Mouse (Mus musculus): Measurements from ENCODE around the gene Pde3a. TPM values are rescaled to one million over a fixed set of nuclear protein-coding genes. Genes with fewer than 3 reads are reported as not detected.

Pde3a gene
- total RNA-seq, 2 experiments from 2014 or later = 3.7 to 4.2 TPM

DNA sequence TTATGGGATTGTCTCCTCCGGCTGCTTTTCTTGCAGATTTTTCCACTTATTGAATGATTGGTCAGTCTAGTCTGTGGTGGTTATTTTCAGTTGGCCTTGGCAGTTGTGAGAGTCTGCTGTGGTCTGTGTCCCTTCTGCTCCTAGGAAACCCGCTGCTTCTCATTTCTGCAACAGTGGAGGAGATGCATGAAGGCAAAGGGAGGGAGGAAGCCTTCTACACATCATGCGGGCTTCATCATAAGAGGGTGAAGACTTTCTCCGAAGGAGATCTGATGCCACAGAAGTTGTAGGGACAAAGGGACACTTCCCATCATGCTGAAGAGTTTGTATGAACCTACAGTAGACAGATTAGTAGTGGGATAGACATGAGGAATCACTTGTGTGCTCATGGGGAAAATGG is 16.2 kb downstream of the Pde3a start:
- DNase-seq (ENCODE audit: low spot score in 2 of 2) = no peak

DNA sequence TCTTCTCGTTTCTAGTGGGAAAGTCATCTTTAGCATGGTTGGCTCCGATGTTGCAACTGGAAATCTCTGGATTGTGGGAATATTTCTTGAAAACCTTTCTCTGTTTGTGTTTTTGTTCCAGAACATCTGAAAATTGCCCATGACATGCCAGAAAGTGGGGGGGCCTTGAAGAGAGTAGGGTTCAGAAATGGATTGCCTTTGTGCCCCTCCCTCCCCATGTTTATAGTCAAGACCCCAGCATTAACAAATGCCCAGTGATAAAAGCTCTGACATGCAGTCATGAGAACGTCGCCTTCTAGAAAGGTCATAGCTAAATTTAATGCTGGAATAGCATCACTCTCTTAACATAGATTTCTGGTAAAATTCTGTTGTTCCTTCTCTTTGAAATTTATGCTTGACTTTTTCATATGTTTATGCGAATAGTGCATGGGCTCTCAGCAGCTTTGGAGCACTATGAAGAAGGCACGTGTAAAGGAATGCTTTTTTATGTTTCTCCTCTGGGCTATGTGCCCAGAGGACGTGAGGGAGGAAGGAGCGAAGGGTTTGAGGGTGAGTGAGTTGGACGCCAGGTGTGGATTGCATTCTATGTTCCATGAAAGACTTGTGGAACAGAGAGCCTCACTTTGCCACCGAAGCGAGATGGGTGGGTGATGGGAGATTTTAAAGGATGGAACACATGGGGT is 19.0 kb downstream of the Pde3a start:
- no peak for DNase-seq (ENCODE audit: low spot score in 2 of 2)

GRCm38 (mm10) chr6:141268871-141269270 is 19.8 kb downstream of the Pde3a start:
- DNase-seq (ENCODE audit: low spot score in 2 of 2) = no peak

DNA sequence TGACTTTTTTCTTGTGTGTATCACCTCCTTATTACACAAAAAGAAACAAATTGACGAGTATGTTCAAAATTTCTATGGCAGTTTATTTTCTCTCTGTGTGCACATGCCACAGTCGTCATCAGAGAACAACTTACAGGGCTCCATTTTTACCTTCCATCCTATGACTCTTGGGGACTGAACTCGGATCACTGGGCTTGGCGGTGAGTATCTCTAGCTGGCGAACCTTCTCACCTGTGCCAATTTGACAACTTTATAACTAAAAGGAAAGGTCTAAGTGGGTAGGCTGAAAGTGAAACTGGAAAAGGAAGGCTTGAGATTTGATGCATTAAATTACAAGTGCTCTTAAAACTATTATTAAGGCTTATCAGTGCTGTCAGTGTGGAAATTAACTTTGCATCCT is 22.1 kb downstream of the Pde3a start:
- DNase-seq (ENCODE audit: low spot score in 2 of 2) = no peak

DNA sequence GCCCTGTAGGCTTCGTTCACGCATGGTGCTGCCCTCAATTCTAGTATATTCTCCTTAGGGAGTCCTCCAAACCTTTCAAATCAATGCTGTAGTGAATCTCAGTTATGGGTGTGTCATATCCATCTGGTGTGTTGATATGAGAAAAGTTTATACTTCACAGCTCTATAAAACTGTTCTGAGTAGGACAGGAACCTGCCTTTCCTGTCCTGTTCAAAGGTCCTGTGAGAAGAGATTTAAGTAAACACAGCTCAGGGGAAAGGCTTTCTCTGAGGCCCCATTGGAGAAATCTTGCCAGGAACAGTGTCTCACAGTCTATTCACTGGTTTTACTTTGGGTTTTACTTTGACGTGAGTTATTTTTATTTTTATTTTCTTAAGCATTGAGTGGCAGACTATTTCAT is 22.5 kb downstream of the Pde3a start:
- DNase-seq (ENCODE audit: low spot score in 2 of 2) = no peak

- no peak for DNase-seq (ENCODE audit: low spot score in 2 of 2)
Observed at GRCm38 (mm10) chr6:141273685-141274084, 24.6 kb downstream of the Pde3a start.

GRCm38 (mm10) chr6:141281685-141282084 is 32.6 kb downstream of the Pde3a start:
- DNase-seq (ENCODE audit: low spot score in 2 of 2) = no peak

GRCm38 (mm10) chr6:141282796-141283195 is 33.7 kb downstream of the Pde3a start:
- no peak for DNase-seq (ENCODE audit: low spot score in 2 of 2)

GRCm38 (mm10) chr6:141291195-141291594 is 42.1 kb downstream of the Pde3a start:
- no peak for DNase-seq (ENCODE audit: low spot score in 2 of 2)

- no peak for DNase-seq (ENCODE audit: low spot score in 2 of 2)
Observed at GRCm38 (mm10) chr6:141292826-141293459, 43.9 kb downstream of the Pde3a start.

DNA sequence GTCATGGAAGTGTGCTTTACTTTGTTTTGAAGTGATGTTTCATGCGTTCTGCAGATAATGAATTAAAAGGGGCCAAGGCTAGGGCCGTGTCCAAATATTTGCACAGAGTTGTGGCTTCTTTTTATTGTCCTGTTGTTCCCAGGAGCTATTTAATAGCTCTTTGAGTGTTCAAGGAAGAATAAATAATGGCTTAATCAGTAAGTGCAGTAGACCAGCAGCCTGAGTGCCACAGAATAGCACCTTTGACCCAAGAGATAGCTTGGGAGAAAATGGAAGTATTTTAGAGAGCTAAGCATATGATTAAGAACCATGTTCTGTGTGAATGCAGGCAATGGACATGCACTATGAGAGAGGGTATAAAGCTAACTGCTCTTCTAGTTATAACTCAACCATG is 44.4 kb downstream of the Pde3a start:
- no peak for DNase-seq (ENCODE audit: low spot score in 2 of 2)

- DNase-seq (ENCODE audit: low spot score in 2 of 2) = no peak
Observed at GRCm38 (mm10) chr6:141295264-141295663, 46.2 kb downstream of the Pde3a start.

GRCm38 (mm10) chr6:141301750-141302748 is 53.0 kb downstream of the Pde3a start:
- DNase-seq (ENCODE audit: low spot score in 2 of 2) = no peak

DNA sequence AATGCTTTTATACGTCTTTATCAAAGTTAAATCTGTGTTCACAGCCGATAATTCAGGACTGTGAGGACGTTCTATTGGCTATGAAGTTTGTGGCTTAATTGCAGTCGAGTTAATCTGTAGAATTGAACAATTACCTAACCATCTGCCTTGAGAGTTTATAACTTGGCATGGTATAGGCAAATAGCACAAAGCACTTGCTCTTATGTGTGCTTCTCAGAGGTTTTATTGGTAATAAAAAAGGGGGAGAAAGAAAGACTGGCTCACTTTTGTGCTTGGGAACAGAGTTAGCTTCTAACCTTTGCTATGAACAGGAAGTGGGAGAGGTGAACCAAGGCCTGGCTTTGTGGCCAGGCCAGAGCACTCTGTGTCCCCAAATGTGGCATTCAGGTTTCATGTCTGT is 53.8 kb downstream of the Pde3a start:
- no peak for DNase-seq (ENCODE audit: low spot score in 2 of 2)

GRCm38 (mm10) chr6:141307326-141307725 is 58.3 kb downstream of the Pde3a start:
- DNase-seq (ENCODE audit: low spot score in 2 of 2) = no peak

GRCm38 (mm10) chr6:141308451-141308850 is 59.4 kb downstream of the Pde3a start:
- no peak for DNase-seq (ENCODE audit: low spot score in 2 of 2)

DNA sequence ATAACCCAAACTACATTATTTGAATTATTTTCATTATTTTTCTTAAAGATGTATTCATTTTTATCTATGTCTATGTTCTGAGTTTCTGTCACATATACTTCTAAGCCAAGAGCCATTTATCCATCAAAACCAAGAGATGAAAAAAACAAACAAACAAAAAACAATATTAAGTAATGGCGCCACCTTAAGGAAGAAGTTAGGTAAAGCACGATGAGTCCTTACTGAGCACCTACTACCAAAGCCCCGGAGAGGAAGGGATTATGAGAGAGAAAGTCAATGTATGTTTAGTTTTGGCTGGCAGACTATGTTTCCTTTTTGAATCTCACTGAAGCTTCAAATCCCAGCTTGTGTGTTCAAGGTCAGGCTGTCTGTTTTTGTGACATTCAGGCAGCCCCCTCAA is 60.8 kb downstream of the Pde3a start:
- DNase-seq (ENCODE audit: low spot score in 2 of 2) = no peak

GRCm38 (mm10) chr6:141310351-141310750 is 61.3 kb downstream of the Pde3a start:
- DNase-seq (ENCODE audit: low spot score in 2 of 2) = no peak

DNA sequence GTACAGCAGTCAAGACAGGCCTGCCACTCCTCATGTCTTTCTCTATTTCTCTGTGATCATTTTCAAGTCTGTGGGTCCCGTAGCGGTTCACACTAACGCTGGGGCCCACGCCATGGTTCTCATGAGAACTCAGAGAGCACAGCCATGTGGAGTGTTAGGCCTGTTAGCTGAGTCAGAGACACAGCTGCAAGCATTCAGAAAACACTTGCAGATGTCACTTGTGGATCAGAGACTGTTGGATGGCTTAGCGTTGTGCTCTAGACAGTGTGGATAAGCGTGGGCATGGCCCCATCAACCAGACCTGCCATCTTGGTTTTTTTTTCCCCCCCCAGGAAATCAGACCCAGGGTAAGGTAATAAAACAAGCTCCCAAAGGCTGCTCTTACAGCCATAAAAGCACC is 62.5 kb downstream of the Pde3a start:
- DNase-seq (ENCODE audit: low spot score in 2 of 2) = no peak

DNA sequence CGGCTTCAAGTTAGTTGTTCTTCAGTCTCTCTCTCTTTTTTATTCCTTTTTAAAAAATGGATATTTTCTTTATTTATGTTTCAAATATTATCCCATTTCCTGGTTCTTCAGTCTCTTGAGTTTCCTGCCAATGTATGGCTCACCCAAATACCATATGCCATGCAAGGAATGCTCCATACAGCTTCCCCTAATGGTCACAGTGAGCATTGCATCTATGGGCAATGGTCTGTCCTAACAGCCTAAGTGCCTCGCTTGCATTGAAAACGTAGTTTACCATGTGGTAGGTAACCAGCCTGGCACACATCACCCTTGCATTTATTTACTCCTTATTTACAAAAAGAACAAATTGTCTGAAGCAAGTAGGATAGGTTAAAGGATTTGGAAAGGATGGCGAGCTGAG is 64.0 kb downstream of the Pde3a start:
- no peak for DNase-seq (ENCODE audit: low spot score in 2 of 2)

DNA sequence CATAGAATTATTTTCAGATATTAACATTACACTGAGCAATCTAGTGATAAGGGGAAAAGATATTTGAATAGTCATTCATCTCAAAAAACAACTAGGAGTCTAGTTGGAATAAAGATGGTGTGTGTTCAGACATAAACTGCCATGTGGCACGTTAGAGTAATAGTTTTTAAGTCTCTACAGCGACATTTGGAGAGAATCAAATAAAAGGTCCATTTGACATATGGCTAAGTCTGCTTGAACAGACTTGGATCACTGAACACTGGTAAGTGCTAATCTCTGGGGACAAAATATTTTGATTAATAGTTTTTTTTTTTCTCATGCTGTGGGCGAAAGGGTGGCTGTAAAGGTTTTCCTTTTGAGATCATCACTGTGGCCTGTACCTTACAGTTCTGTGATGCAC is 69.4 kb downstream of the Pde3a start:
- no peak for DNase-seq (ENCODE audit: low spot score in 2 of 2)

DNA sequence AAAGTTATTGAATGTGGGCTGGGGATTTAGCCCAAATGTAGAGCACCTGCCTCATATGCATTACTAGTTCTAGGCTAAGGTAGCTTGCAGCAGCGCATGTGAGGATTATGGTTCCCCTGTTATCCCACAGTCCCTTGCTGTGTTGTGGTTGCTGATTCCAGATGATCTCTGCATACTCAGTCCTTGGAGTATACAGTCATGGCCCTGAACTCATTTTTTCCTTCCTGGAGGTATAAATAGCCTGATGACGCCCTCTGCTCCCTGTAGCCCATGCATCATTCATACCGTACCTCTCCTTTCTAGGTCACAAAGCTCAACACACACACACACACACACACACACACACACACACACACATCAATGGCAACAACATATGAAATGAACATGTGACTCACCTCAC is 72.2 kb downstream of the Pde3a start:
- no peak for DNase-seq (ENCODE audit: low spot score in 2 of 2)
